Mouse (Mus musculus): ENCODE measurements around the gene Intu.

Gene Intu

DNA sequence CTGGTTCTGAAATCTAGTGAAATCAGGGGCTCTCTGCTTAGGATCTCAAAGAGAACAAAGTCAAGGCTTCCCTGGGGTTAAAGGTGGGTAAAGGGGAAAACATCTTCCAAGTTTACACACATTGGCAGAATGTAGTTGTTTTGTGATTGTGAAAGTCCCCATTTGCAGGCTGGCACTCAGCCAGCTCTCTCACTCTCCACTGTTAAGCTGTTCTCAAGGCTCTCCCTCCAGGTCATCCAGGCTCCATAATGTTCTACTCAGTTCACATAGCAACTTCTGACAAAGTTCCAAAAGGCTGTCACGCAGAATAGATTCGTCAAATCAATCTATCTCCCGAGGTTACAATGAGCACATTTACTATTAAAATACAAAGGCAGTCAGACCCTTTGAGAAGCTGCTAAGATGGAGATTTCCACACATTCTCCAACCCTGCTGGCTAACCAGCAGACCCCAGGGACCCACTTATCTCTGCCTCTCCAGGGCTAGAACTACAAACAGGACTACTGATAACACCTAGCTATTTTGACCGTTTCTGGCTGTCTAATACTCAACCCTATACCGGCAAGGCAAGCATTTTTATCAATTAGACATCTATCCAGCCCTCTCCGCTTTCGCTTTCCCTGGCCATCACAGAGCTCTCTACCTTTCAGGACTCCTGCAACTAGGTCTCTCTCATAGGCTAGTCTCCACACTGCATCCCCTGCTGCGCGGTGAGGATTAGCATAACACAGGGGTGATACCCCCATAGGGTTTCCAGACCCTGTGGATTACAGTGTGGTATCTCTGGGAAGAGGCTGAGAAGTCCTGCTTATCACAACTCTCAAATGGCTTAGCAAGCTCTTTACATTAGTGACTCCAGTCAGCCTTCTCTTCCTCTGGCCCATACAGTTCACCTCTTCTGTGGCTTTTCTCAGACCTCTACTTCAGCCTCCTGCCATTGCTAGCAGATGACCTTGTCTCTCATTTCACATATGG is 2.8 kb upstream of the Intu start:
- DNase-seq (ENCODE audit: low read depth, low spot score), result no peak

- DNase-seq (ENCODE audit: low read depth, low spot score), result no peak
Observed at GRCm38 (mm10) chr3:40528958-40529357, 2.1 kb upstream of the Intu start.

- DNase-seq (ENCODE audit: low read depth, low spot score), result no peak
Observed at GRCm38 (mm10) chr3:40530845-40531244, 241 bp upstream of the Intu start.

- DNase-seq (ENCODE audit: low read depth, low spot score), result no peak
Observed at GRCm38 (mm10) chr3:40532256-40532655, 1.2 kb downstream of the Intu start.

GRCm38 (mm10) chr3:40534141-40534540 is 3.1 kb downstream of the Intu start:
- DNase-seq (ENCODE audit: low read depth, low spot score), result no peak

- DNase-seq (ENCODE audit: low read depth, low spot score), result peak; percentile 86
Observed at GRCm38 (mm10) chr3:40540567-40541554, 9.8 kb downstream of the Intu start.

DNA sequence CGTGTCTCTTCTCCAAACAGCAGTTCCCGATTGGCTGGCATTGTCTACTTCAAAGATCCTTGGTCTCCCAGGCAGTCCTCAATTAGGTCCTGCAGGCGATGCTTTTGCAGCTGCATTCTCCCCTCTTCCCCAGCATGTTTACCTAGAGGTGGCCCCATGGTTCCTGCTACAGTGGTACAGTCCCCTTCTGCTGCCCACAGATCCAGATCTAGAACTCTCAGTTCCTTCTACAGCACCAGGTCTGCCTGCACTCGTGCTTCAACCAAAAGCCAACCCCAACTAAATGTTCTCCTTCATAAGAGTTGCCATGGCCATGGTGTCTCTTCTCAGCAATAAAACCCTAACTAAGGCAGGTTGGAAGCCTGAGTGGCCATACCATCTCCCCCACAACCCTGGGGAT is 15.5 kb downstream of the Intu start:
- DNase-seq (ENCODE audit: low read depth, low spot score), result no peak

DNA sequence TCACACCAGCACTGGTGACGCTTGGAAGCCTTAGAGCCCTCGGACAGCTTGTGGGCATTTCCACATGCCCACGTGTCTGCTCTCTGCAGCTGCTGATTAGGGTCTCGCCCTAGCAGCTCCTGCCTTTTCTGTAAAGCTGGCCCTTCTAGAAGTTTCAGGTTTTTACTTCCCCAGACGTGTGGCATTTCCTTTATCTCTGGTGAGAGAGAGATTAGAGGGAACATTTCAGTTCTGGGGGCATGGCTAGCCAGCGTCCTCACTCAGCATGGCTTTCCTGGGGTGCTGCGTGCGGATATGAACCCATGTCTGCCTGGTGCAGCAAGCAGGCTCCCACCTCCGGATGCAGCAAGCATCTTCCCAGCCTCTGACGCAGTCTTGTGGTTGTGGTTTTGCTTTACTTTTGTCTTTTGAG is 121.9 kb downstream of the Intu start:
- no peak for DNase-seq (ENCODE audit: low read depth, low spot score)

DNA sequence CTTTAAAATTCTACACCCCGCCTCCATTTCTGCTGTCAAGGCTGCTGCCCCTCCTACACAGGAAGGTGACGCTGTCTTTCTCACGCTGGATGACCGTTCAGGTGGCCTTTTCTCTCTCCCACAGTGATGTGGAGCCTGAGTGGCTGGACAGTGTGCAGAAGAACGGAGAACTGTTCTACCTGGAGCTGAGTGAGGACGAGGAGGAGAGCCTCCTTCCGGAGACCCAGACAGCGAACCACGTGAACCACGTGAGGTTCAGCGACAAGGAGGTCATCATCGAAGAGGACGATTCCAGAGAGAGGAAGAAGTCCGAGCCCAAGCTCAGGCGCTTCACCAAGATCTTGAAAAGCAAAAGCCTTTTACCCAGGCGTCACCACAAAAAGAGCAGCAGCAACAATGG is 122.5 kb downstream of the Intu start:
- no peak for DNase-seq (ENCODE audit: low read depth, low spot score)

- no peak for DNase-seq (ENCODE audit: low read depth, low spot score)
Observed at GRCm38 (mm10) chr3:40654028-40654427, 122.9 kb downstream of the Intu start.

DNA sequence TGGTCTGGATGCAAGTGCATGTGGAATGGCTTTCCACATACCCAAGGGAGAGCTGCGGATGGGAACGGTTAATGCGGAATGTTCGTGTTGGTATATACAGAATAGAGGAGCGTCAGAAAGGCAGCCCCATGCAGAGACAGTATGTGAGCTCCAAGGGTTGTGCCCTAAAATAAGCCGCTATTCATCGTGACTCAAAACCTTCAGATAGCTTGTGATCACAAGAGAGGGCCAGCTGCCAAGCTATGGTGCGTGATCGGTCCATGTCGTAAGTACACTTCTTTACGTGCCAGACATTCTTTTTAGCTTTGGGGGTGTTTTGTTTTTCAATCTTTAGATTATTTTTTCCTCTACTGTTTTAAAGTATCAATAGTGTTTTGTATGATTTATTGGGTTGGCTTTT is 124.5 kb downstream of the Intu start:
- DNase-seq (ENCODE audit: low read depth, low spot score), result no peak

GRCm38 (mm10) chr3:40656339-40656738 is 125.3 kb downstream of the Intu start:
- DNase-seq (ENCODE audit: low read depth, low spot score), result no peak

- no peak for DNase-seq (ENCODE audit: low read depth, low spot score)
Observed at GRCm38 (mm10) chr3:40660231-40660630, 129.1 kb downstream of the Intu start.

DNA sequence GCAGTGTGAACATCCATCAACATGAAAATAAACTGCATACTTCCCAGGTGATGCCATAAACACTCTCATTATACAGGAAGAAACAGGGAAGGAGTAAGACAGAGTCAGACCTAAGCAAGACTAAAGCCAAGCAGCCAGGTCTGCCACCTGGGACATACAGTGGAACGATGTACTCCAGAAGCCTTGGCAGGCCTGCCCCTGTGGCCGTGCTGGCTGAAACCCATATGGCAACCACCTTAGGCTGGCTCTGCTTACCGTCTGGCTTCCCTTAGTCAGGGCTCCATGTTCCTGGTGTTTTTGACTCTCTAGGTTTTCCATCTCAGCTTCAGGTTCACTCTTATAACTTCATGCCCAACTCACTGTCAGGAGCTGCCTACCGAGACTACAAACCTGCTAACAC is 135.0 kb downstream of the Intu start:
- DNase-seq (ENCODE audit: low read depth, low spot score), result no peak

DNA sequence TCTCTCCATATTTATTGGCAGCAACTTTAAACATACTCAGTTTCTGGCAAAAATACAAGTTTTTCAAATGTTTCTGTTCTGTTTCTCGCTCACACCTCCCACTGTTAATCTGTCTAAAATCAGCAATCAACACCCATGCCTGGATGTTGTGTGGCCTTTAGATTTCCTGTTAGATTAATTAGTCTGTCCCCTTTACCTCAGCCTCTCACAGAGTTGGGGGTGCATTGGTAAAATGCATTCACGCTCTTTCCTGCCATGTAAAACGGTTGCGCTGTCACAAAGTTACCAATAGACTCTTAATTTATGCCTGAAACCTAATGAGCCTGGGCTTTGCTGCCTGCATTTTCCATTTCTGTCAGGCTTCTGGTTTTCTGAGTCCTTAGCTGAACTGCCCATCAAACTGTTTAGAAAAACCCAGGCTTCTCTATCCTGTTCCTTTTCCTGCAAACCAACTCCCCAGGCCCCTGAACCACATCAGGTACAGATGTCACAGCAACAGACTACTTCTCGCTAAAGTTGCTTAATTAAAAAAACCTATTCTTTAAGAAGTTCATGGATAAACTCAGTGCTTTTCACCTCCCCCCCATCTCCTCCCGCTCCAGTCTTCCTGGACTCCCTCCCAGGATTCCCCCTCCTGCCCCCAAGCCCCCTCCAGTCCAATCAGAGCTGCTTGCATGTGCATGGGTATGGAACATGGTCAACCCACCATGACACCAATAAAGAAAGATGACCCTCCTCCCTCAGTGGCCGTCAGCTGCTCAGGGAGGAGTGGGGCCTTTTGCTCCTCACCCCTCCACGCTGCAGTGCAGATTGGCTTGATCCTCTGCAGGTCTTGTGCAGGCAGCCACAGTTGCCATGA is 136.0 kb downstream of the Intu start:
- no peak for DNase-seq (ENCODE audit: low read depth, low spot score)

GRCm38 (mm10) chr3:40668889-40669288 is 137.8 kb downstream of the Intu start:
- no peak for DNase-seq (ENCODE audit: low read depth, low spot score)

GRCm38 (mm10) chr3:40669395-40669794 is 138.3 kb downstream of the Intu start:
- DNase-seq (ENCODE audit: low read depth, low spot score), result no peak

- DNase-seq (ENCODE audit: low read depth, low spot score), result no peak
Observed at GRCm38 (mm10) chr3:40673515-40673914, 142.4 kb downstream of the Intu start.

DNA sequence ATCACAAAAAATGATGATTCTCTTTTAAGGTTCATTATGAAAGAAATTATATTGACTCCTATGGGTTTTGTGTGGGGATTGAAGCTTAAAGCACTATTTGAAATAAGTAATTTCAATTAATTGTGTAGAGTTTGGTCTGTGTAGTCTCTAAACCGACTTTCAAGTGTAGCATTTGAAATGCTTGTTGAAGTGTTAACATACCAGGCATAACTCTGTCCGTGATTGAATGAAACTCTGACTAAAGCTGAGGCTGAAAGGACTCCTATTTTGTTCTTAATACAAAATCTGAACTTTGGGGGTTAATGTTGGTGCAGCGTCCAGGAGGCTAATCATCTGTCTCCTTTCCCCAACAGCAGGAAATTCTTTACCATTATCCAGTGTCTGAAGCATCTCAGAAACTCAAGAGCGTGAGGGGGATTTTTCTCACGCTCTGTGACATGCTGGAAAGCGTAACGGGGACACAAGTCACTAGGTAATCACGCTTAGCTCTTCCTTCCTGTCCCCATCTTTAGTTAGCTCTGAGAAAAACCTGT is 143.9 kb downstream of the Intu start:
- no peak for DNase-seq (ENCODE audit: low read depth, low spot score)

- DNase-seq (ENCODE audit: low read depth, low spot score), result no peak
Observed at GRCm38 (mm10) chr3:40678856-40679255, 147.8 kb downstream of the Intu start.

DNA sequence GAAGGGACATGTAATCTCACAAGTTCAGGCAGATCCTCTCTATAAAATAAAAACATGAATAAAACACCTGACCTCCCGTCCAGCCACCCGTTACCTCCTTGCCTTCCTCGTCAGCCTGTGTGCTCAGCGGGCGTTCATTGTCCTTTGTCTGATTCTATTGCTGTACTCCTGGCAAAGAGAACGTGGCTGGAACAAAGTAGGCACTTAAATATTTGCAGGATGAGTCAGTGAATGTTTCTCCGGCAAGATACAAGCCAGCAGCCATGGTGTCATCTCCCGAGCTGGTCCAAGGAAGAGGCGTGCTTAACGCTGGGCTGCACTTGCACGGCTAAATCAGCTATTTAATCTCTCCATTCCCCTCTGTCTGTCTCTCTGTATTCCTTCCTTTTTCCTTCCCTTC is 151.3 kb downstream of the Intu start:
- DNase-seq (ENCODE audit: low read depth, low spot score), result no peak

Measured in embryo, embryonic 11.5 days (tissue).